Mouse (Mus musculus) stomach, embryonic 14.5 days (tissue): Measurements from ENCODE around the gene Ngrn. TPM values are rescaled to one million over a fixed set of nuclear protein-coding genes. Genes with fewer than 3 reads are reported as not detected.

Experiments
- ATAC-seq: fragments of 200-750 bp; cut with Nextera tagmentation; 2 replicates; pipeline ENCODE4 v1.8.0; 2017; ENCODE audit warnings: low read depth, moderate TSS enrichment; ENCODE audit not compliant: insufficient number of reproducible peaks, insufficient read depth, low FRiP score
- H3K27ac ChIP-seq: fragments of 300-500 bp; sonication (generic); 2 replicates; pipeline ENCODE4 v1.5.1; 2014; ENCODE audit warnings: mild to moderate bottlenecking, low read length, moderate library complexity, mixed read lengths
- H3K27me3 ChIP-seq: fragments of 300-500 bp; sonication (generic); 2 replicates; pipeline ENCODE4 v1.6.1; 2014; ENCODE audit warnings: low read length, control low read depth, mixed read lengths; ENCODE audit not compliant: control insufficient read depth, insufficient read depth
- H3K36me3 ChIP-seq: fragments of 300-500 bp; sonication (generic); 2 replicates; pipeline ENCODE4 v1.6.1; 2014; ENCODE audit warnings: mild to moderate bottlenecking, control low read depth, low read length, moderate library complexity, mixed read lengths; ENCODE audit not compliant: control insufficient read depth, insufficient read depth
- H3K4me1 ChIP-seq: fragments of 300-500 bp; sonication (generic); 2 replicates; pipeline ENCODE4 v1.6.1; 2014; ENCODE audit warnings: low read length, control low read depth, mixed read lengths; ENCODE audit not compliant: control insufficient read depth, insufficient read depth
- H3K4me2 ChIP-seq: fragments of 300-500 bp; sonication (generic); replicated peaks from 2 replicates; pipeline ENCODE4 v1.6.1; 2014; ENCODE audit warnings: low read depth, low read length, control low read depth
- H3K4me3 ChIP-seq: fragments of 300-500 bp; sonication (generic); 2 replicates; pipeline ENCODE4 v1.5.1; 2014; ENCODE audit warnings: low read depth, low read length, control low read depth
- H3K9ac ChIP-seq: fragments of 300-500 bp; sonication (generic); replicated peaks from 2 replicates; pipeline ENCODE4 v1.6.1; 2014; ENCODE audit warnings: low read depth, mild to moderate bottlenecking, control low read depth, low read length, moderate library complexity, mixed read lengths
- H3K9me3 ChIP-seq: fragments of 300-500 bp; sonication (generic); 2 replicates; pipeline ENCODE4 v1.6.1; 2016; ENCODE audit warnings: low read depth, low read length, control low read depth; ENCODE audit not compliant: control insufficient read depth
- WGBS: fragments of 180-500 bp; shearing (Covaris S2); extraction: QIAGEN DNeasy Blood & Tissue Kit; methylation state at CpG from one replicate; pipeline ENCODE4 v1.1.7; 2014; 5-methylcytosine and 5-hydroxymethylcytosine counted together
- polyA plus RNA-seq: library from polyadenylated mRNA; unstranded; fragments of >200 nt; fragmentation: Nextera tagmentation; extraction: Ambion mirVana; gene quantifications from 2 replicates; pipeline ENCODE4 v1.2.1, GENCODE M21; 2014

The Ngrn gene
- polyA plus RNA-seq, 1 experiment from 2014 or later, result 51.7 TPM

GRCm38 (mm10) chr7:80283226-80283918, 22.4 kb downstream of the Ngrn start:
- Histone ChIP-seq H3K4me1 (no peaks in the 10 kb centered on the region), H3K4me3 (no peak overlapping the region), H3K27me3 (no peaks in the 10 kb centered on the region), H3K9ac (no peak overlapping the region), H3K9me3 (no peaks in the 10 kb centered on the region), H3K36me3 (peaks cover 37% of the 10 kb centered on the region), H3K27ac (no peak overlapping the region), H3K4me2 (no peak overlapping the region)
- WGBS, result 85% methylated on average over 3 of the region's 3 CpGs
- no peak for ATAC-seq

- WGBS, result 87% methylated on average over 5 of the region's 5 CpGs
- no peak for ATAC-seq
- H3K4me2 ChIP-seq, result no peak overlapping the region
- H3K4me1 ChIP-seq, result no peaks in the 10 kb centered on the region
- no peak overlapping the region for H3K4me3 ChIP-seq
- peaks cover 34% of the 10 kb centered on the region for H3K36me3 ChIP-seq
- no peak overlapping the region for H3K27ac ChIP-seq
- H3K9me3 ChIP-seq, result no peaks in the 10 kb centered on the region
- H3K27me3 ChIP-seq, result no peaks in the 10 kb centered on the region
- H3K9ac ChIP-seq, result no peak overlapping the region
These were observed 23.4 kb downstream of the Ngrn start for GRCm38 (mm10) chr7:80284391-80284790.

- 94% methylated on average over 6 of the region's 6 CpGs for whole genome bisulfite sequencing
- Histone ChIP-seq H3K27me3 (no peaks in the 10 kb centered on the region), H3K4me2 (no peak overlapping the region), H3K9me3 (no peaks in the 10 kb centered on the region), H3K4me1 (no peaks in the 10 kb centered on the region), H3K36me3 (peaks cover 31% of the 10 kb centered on the region), H3K4me3 (no peak overlapping the region), H3K9ac (no peak overlapping the region), H3K27ac (no peak overlapping the region)
- ATAC-seq, result no peak
These were observed 24.7 kb downstream of the Ngrn start for GRCm38 (mm10) chr7:80285725-80286124.

- Histone ChIP-seq H3K9ac (no peak overlapping the region), H3K27me3 (no peaks in the 10 kb centered on the region), H3K9me3 (no peaks in the 10 kb centered on the region), H3K4me1 (no peaks in the 10 kb centered on the region), H3K4me3 (no peak overlapping the region), H3K4me2 (no peak overlapping the region), H3K36me3 (peaks cover 31% of the 10 kb centered on the region), H3K27ac (no peak overlapping the region)
- WGBS, result 80% methylated on average over 10 of the region's 10 CpGs
- ATAC-seq, result no peak
These were observed 26.7 kb downstream of the Ngrn start for GRCm38 (mm10) chr7:80287736-80288135.

DNA sequence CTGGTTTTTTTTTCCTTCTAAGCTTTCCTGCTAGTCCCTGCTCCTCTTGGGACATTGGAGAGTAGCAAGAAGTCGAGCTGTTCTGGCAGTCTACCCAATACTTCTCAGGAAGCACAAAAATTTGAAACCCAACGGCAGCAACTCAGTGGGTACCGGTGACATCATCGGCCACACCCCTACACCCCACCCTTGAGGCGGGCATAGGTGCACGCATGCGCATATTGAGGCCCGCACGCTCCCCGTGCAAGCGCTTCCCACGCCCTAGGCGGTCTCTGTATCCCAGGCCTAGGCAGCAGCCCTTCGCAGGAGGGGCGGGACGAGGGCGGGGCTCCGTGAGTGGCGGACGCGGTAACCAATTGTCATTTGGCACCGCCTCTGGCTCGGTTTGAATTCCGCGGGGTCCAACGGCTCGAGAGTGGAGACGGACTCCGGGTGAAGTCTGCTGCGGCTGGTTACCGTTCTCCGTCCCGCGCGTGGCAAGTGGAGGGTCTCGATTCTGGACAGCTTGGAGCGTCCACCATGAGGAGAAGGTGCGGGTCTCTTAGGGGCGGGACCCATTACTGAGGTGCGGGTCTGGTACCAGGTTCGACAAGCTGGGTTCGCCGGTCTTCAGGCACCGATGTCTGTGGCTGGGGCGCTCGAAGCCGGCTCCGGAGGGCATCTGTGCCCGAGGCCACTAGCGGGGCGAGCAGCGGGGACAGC, 33.2 kb downstream of the Ngrn start, which contains the start of gene Prc1:
Gene Prc1, plus strand, starts transcription at position 389 of the 702 bp plus-strand sequence.
- H3K4me3 ChIP-seq, result peak within 1 kb of the TSS; percentile 46
- H3K9me3 ChIP-seq, result no peaks in the 10 kb centered on the region
- H3K4me1 ChIP-seq, result peaks cover 3% of the 10 kb centered on the region
- peak within 1 kb of the TSS; percentile 45 for H3K4me2 ChIP-seq
- H3K27ac ChIP-seq, result peak within 1 kb of the TSS; percentile 74
- ATAC-seq, result peak; percentile 99
- no peaks in the 10 kb centered on the region for H3K27me3 ChIP-seq
- under 1% methylated on average over 51 of the region's 52 CpGs for whole genome bisulfite sequencing
- H3K36me3 ChIP-seq, result peaks cover 2% of the 10 kb centered on the region; the same call in 1 of the 2 replicates
- peak within 1 kb of the TSS; percentile 55 for H3K9ac ChIP-seq

GRCm38 (mm10) chr7:80294764-80295648, 34.0 kb downstream of the Ngrn start:
- Histone ChIP-seq H3K4me2 (peak overlapping the region; percentile 45), H3K4me1 (peaks cover 3% of the 10 kb centered on the region), H3K9ac (peak overlapping the region; percentile 55), H3K4me3 (peak overlapping the region; percentile 46), H3K9me3 (no peaks in the 10 kb centered on the region), H3K36me3 (no peaks in the 10 kb centered on the region; the same call in 1 of the 2 replicates), H3K27ac (peak overlapping the region; percentile 74), H3K27me3 (no peaks in the 10 kb centered on the region)
- ATAC-seq, result no peak; the same call in 1 of the 2 replicates
- WGBS, result 7% methylated on average over 37 of the region's 37 CpGs

- Histone ChIP-seq H3K36me3 (peaks cover 10% of the 10 kb centered on the region), H3K9ac (no peak overlapping the region), H3K27ac (no peak overlapping the region), H3K4me1 (peaks cover 3% of the 10 kb centered on the region), H3K4me3 (no peak overlapping the region; the same call in 1 of the 2 replicates), H3K4me2 (no peak overlapping the region), H3K9me3 (no peaks in the 10 kb centered on the region), H3K27me3 (no peaks in the 10 kb centered on the region)
- no peak for ATAC-seq
- WGBS, result 90% methylated on average over 6 of the region's 6 CpGs
These were observed 35.4 kb downstream of the Ngrn start for GRCm38 (mm10) chr7:80296462-80296861.

DNA sequence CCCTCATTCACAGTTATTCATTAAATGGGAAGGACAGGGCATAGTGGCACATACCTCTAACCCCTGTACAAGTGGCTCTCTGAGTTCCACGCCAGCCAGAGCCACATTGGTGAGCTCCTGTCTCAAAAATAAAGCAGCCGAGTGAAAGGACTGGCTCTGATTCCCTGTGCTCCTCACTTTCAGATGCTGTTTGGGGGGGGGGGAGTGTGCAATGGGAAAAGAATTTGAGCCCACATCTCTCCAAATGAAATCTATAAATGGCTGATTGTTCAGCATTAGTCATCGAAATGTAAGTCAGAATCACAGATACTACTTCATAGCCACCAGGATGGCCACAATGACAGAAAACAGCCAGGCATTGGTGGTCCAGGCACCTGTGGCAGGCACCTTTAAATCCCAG, 36.0 kb downstream of the Ngrn start:
- H3K27ac ChIP-seq, result no peak overlapping the region
- H3K36me3 ChIP-seq, result peaks cover 15% of the 10 kb centered on the region
- peaks cover 3% of the 10 kb centered on the region for H3K4me1 ChIP-seq
- H3K4me3 ChIP-seq, result no peak overlapping the region
- no peaks in the 10 kb centered on the region for H3K27me3 ChIP-seq
- H3K9ac ChIP-seq, result no peak overlapping the region
- WGBS, result 86% methylated on average over 3 of the region's 3 CpGs
- no peak for ATAC-seq
- H3K9me3 ChIP-seq, result no peaks in the 10 kb centered on the region
- no peak overlapping the region for H3K4me2 ChIP-seq
